ENCODE assay signal across 23 mouse cellular contexts in the genomic region with DNA sequence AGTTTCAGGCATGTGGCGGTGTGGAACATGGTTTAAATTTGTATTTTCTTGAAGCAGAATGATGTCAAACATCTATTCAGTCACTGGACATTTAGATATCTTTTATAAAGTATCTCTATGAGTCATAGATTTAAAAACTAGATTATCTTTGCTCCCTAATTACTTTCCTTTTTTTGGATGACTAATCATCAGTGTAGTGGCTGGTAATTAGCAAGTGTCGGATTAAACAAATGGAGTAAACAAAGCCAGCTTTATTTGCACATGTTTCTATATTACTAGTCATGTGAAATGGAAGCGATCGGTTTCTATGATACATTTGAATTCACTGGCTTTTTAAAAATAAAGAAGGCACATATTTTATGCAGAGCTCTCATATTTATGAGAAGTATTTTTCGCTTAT. TPM values are rescaled to one million over a fixed set of nuclear protein-coding genes. Genes with fewer than 3 reads are reported as not detected.
DNase-seq lines count a peak whose midpoint lies in the region; ATAC-seq and TF ChIP-seq lines count a peak whose summit lies in the region.
"Had no signal": no experiment of that assay in that cellular context is flagged by ENCODE, and none has a peak within 500 bp of the region (broad histone marks: within the 10 kb centered on the region; RNA-seq: fewer than 3 reads in every experiment).

No protein-coding gene starts in this region.

- no peak overlapping the region for H3K27ac ChIP-seq in forebrain, embryonic 13.5 days
- H3K27ac ChIP-seq in forebrain, embryonic 11.5 days (ENCODE audit: low read depth, low read length), result no peak overlapping the region
- H3K27ac ChIP-seq in forebrain, embryonic 15.5 days (replicated peaks), result 0 out of 2 replicates have a peak overlapping the region, but pooled peaks have one; percentile 23
- H3K27ac ChIP-seq in forebrain, embryonic 10.5 days, result no peak overlapping the region
- H3K27ac ChIP-seq in olfactory bulb, adult 2 months (ENCODE audit: insufficient read depth, low read depth, low read length), result peak overlapping the region; percentile 45; the same call in 1 of the 2 replicates
- H3K27ac ChIP-seq: embryonic facial prominence, embryonic 13.5 days; embryonic facial prominence, embryonic 15.5 days had no signal

- H3K9ac ChIP-seq in forebrain, embryonic 13.5 days, result no peak overlapping the region
- no peak overlapping the region for H3K9ac ChIP-seq in forebrain, embryonic 11.5 days (ENCODE audit: low read length)
- H3K9ac ChIP-seq in forebrain, embryonic 15.5 days (replicated peaks), result no peak overlapping the region
- H3K9ac ChIP-seq: embryonic facial prominence, embryonic 13.5 days; embryonic facial prominence, embryonic 15.5 days had no signal

- H3K4me2 ChIP-seq in forebrain, embryonic 13.5 days, result no peak overlapping the region
- no peak overlapping the region for H3K4me2 ChIP-seq in forebrain, embryonic 11.5 days (ENCODE audit: low read depth, low read length, severe bottlenecking)
- H3K4me2 ChIP-seq in forebrain, embryonic 15.5 days (replicated peaks), result no peak overlapping the region
- H3K4me2 ChIP-seq: embryonic facial prominence, embryonic 13.5 days; embryonic facial prominence, embryonic 15.5 days had no signal

- H3K27me3 ChIP-seq in forebrain, embryonic 13.5 days, result no peaks in the 10 kb centered on the region
- H3K27me3 ChIP-seq in forebrain, embryonic 11.5 days (ENCODE audit: control insufficient read depth, insufficient read depth, low read length), result no peaks in the 10 kb centered on the region
- H3K27me3 ChIP-seq in forebrain, embryonic 15.5 days, result no peaks in the 10 kb centered on the region
- H3K27me3 ChIP-seq in forebrain, embryonic 10.5 days (ENCODE audit: poor library complexity, severe bottlenecking), result no peaks in the 10 kb centered on the region
- H3K27me3 ChIP-seq: CH12.LX; embryonic facial prominence, embryonic 13.5 days; embryonic facial prominence, embryonic 15.5 days had no signal

- no peaks in the 10 kb centered on the region for H3K9me3 ChIP-seq in forebrain, embryonic 13.5 days (replicated peaks)
- H3K9me3 ChIP-seq in forebrain, embryonic 11.5 days (ENCODE audit: control insufficient read depth, low read length), result no peaks in the 10 kb centered on the region
- H3K9me3 ChIP-seq in forebrain, embryonic 15.5 days, result no peaks in the 10 kb centered on the region
- no peaks in the 10 kb centered on the region for H3K9me3 ChIP-seq in forebrain, embryonic 10.5 days
- H3K9me3 ChIP-seq: embryonic facial prominence, embryonic 13.5 days; embryonic facial prominence, embryonic 15.5 days; G1E had no signal

- 61% methylated on average over 5 of the region's 5 CpGs for WGBS in forebrain, embryonic 13.5 days
- WGBS in forebrain, embryonic 11.5 days, result 83% methylated on average over 5 of the region's 5 CpGs
- WGBS in forebrain, embryonic 15.5 days, result 48% methylated on average over 5 of the region's 5 CpGs
- WGBS in forebrain, embryonic 10.5 days, result 86% methylated on average over 5 of the region's 5 CpGs
- 31% methylated on average over 5 of the region's 5 CpGs for WGBS in olfactory bulb, adult 2 months

- H3K4me1 ChIP-seq in forebrain, embryonic 13.5 days, result peaks cover 6% of the 10 kb centered on the region; the same call in 1 of the 2 replicates
- no peaks in the 10 kb centered on the region for H3K4me1 ChIP-seq in forebrain, embryonic 11.5 days (replicated peaks; ENCODE audit: control insufficient read depth, insufficient read depth, low read length)
- H3K4me1 ChIP-seq in forebrain, embryonic 15.5 days, result peaks cover 15% of the 10 kb centered on the region
- H3K4me1 ChIP-seq in forebrain, embryonic 10.5 days, result no peaks in the 10 kb centered on the region
- peaks cover 5% of the 10 kb centered on the region for H3K4me1 ChIP-seq in olfactory bulb, adult 2 months (ENCODE audit: control insufficient read depth, insufficient read depth, low read length)
- H3K4me1 ChIP-seq: embryonic facial prominence, embryonic 13.5 days; embryonic facial prominence, embryonic 15.5 days had no signal

- 0 out of 2 replicates have a peak, but pooled peaks have one; percentile 34 for ATAC-seq in forebrain, embryonic 13.5 days
- ATAC-seq in forebrain, embryonic 11.5 days (replicated peaks; ENCODE audit: low FRiP score), result no peak
- ATAC-seq in forebrain, embryonic 15.5 days (replicated peaks), result no peak
- ATAC-seq: CD4-positive, CD25-positive, alpha-beta regulatory T cell, adult 4 months had no signal

- TF ChIP-seq POLR2A in olfactory bulb, adult 2 months (IDR thresholded peaks at IDR 0.05; ENCODE audit: insufficient read depth, low read depth, low read length), result no peak

- no peak for DNase-seq in forebrain, embryonic 11.5 days (ENCODE audit: low spot score)
- no peak for DNase-seq in forebrain, embryonic 10.5 days (ENCODE audit: extremely low spot score, low spot score)
- DNase-seq in adrenal gland, adult 2 months, result no peak
- DNase-seq: adrenal gland, adult 8-10 months; adrenal gland, postnatal 14 days; adrenal gland, postnatal 36 days; B cell, adult 2 months; cerebellum, adult 11 months; cerebellum, adult 18-20 months; cerebellum, adult 8-10 months; cerebellum, adult 9-11 months; cerebellum, postnatal 14 days; cerebellum, postnatal 36 days; embryo, embryonic 11 days had no signal

- H3K36me3 ChIP-seq in forebrain, embryonic 13.5 days (ENCODE audit: poor library complexity, severe bottlenecking), result no peaks in the 10 kb centered on the region
- no peaks in the 10 kb centered on the region for H3K36me3 ChIP-seq in forebrain, embryonic 11.5 days (ENCODE audit: control insufficient read depth, insufficient read depth, low read length)
- no peaks in the 10 kb centered on the region for H3K36me3 ChIP-seq in forebrain, embryonic 15.5 days
- no peaks in the 10 kb centered on the region for H3K36me3 ChIP-seq in forebrain, embryonic 10.5 days (replicated peaks)
- H3K36me3 ChIP-seq: embryonic facial prominence, embryonic 13.5 days; embryonic facial prominence, embryonic 15.5 days; G1E had no signal

- H3K4me3 ChIP-seq in forebrain, embryonic 13.5 days, result no peak overlapping the region
- no peak overlapping the region for H3K4me3 ChIP-seq in forebrain, embryonic 11.5 days (ENCODE audit: low read depth, low read length)
- H3K4me3 ChIP-seq in forebrain, embryonic 15.5 days, result no peak overlapping the region
- H3K4me3 ChIP-seq in forebrain, embryonic 10.5 days, result no peak overlapping the region
- H3K4me3 ChIP-seq in olfactory bulb, adult 2 months (ENCODE audit: insufficient read depth, low read depth, low read length), result no peak overlapping the region
- H3K4me3 ChIP-seq: embryonic facial prominence, embryonic 13.5 days; embryonic facial prominence, embryonic 15.5 days; erythroblast, embryonic 14.5 days had no signal

- TF ChIP-seq CTCF in olfactory bulb, adult 2 months (IDR thresholded peaks at IDR 0.05; ENCODE audit: insufficient read depth, low read depth, low read length), result no peak

RNA-seq across cellular contexts. Expression of a gene that starts 31.0 kb away (rescaled TPM):
- 58.2 and 62.4 TPM in 2 replicates for polyA plus RNA-seq in forebrain, embryonic 13.5 days (2015; fragmentation: Nextera tagmentation; extraction: Ambion mirVana)
- polyA plus RNA-seq in forebrain, embryonic 11.5 days (2014; fragmentation: Nextera tagmentation; extraction: Ambion mirVana), result 66.5 and 67.8 TPM in 2 replicates
- 52.8 and 55.3 TPM in 2 replicates for polyA plus RNA-seq in forebrain, embryonic 15.5 days (2015; fragmentation: Nextera tagmentation; extraction: Ambion mirVana)
- 64.7 and 65.2 TPM in 2 replicates for polyA plus RNA-seq in forebrain, embryonic 10.5 days (2016; fragmentation: Nextera tagmentation; extraction: Ambion mirVana)
- polyA plus RNA-seq in olfactory bulb, adult 2 months (2012; ENCODE audit: insufficient read depth, insufficient read length, low replicate concordance, missing spikeins), result not detected in 2 replicates
- 10 to 100 TPM; 34.9 to 44.6 TPM for total RNA-seq in adrenal gland, adult 2 months (2021)
- polyA plus RNA-seq in adrenal gland, adult 2 months (2012; rRNA removed), result 5.1 and 5.7 TPM in 2 replicates

RNA-seq across cellular contexts. Expression of a gene that starts 37.3 kb away (rescaled TPM):
- 2.1 and 3.1 TPM in 2 replicates for polyA plus RNA-seq in forebrain, embryonic 13.5 days (2015; fragmentation: Nextera tagmentation; extraction: Ambion mirVana)
- polyA plus RNA-seq in forebrain, embryonic 11.5 days (2014; fragmentation: Nextera tagmentation; extraction: Ambion mirVana), result 4.0 and 4.3 TPM in 2 replicates
- polyA plus RNA-seq in forebrain, embryonic 15.5 days (2015; fragmentation: Nextera tagmentation; extraction: Ambion mirVana), result 2.2 and 3.6 TPM in 2 replicates
- 1.7 and 2.2 TPM in 2 replicates for polyA plus RNA-seq in forebrain, embryonic 10.5 days (2016; fragmentation: Nextera tagmentation; extraction: Ambion mirVana)
- polyA plus RNA-seq in olfactory bulb, adult 2 months (2012; ENCODE audit: insufficient read depth, insufficient read length, low replicate concordance, missing spikeins), result not detected in 2 replicates
- 1 to 10 TPM; 3.8 to 5.4 TPM for total RNA-seq in adrenal gland, adult 2 months (2021)
- 4.5 and 5.9 TPM in 2 replicates for polyA plus RNA-seq in adrenal gland, adult 2 months (2012; rRNA removed)
- total RNA-seq: CH12.LX had no signal
- polyA plus RNA-seq: CD4-positive, CD25-positive, alpha-beta regulatory T cell, adult 4 months; erythroblast, embryonic 14.5 days; G1E had no signal

Comparison
In these comparisons a context has a peak if more than half of its experiments do, and no peak if none do; other contexts are left out.
1. H3K27ac ChIP-seq: peak in forebrain, embryonic 15.5 days (single experiment) and olfactory bulb, adult 2 months (single experiment); none in forebrain, embryonic 13.5 days (single experiment), forebrain, embryonic 11.5 days (single experiment) and forebrain, embryonic 10.5 days (single experiment).